In the genomic region with DNA sequence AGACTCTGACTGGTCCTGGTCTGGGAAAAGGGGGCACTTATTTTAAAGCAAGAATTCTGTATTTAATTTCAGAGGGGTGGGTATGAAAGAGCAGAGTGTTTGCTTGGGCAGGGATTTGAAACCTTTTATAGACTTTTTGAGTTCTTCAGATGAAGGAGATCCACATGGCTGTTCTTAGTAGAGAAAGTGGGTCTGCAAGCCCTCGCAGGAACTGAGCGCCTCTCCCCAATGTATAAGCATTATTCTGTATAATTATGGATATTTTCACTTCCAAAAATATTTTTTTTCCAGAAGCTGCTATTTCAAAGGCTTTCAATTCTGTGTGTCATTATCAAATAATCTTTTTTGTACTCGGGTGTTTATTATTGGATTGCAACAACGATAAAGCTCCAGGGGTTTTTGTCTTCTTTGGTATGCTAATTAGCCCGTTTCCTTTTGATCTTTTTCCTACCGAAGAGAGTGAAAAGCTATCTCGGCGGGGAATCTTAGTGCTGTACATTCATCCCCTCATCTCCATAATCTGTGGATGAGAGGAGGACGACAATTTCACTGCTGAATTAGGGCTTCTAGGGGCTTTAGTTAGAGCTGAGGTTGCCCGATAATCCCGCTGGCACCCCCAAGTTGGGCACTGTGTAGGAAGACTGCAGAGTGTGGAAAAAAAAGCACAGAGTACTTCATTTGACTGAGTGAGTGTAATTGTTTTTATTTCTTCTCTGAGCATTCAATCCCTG, we compare ENCODE assay signal across 10 mouse cellular contexts.
A peak's percentile ranks its signal among the peaks of the same experiment; 100 is the strongest.
DNase-seq lines count a peak whose midpoint lies in the region; ATAC-seq and TF ChIP-seq lines count a peak whose summit lies in the region.
"Had no signal": no experiment of that assay in that cellular context is flagged by ENCODE, and none has a peak within 500 bp of the region (broad histone marks: within the 10 kb centered on the region; RNA-seq: fewer than 3 reads in every experiment).

No protein-coding gene starts in this region.

- no peak for TF ChIP-seq CTCF in midbrain, postnatal 0 days (IDR thresholded peaks at IDR 0.05)
- TF ChIP-seq CTCF in lung, postnatal 0 days (IDR thresholded peaks at IDR 0.05), result no peak

- WGBS in embryonic facial prominence, embryonic 11.5 days, result 9% methylated on average over 11 of the region's 11 CpGs
- 5% methylated on average over 11 of the region's 11 CpGs for WGBS in hindbrain, embryonic 13.5 days
- 6% methylated on average over 11 of the region's 11 CpGs for WGBS in midbrain, postnatal 0 days
- 16% methylated on average over 11 of the region's 11 CpGs for WGBS in lung, postnatal 0 days

- peak; percentile 14 for DNase-seq in brain, adult 2 months (ENCODE audit: low read depth, low spot score)
- peak; percentile 12 for DNase-seq in embryonic facial prominence, embryonic 11.5 days (ENCODE audit: low spot score)
- DNase-seq in midbrain, postnatal 0 days (ENCODE audit: low spot score), result peak; percentile 31
- no peak for DNase-seq in lung, postnatal 0 days (ENCODE audit: low spot score)
- DNase-seq in urinary bladder, postnatal 14 days (ENCODE audit: low spot score), result no peak
- no peak for DNase-seq in cerebellum, postnatal 4 days (ENCODE audit: low spot score in 2 of 2)
- DNase-seq: lung, adult 18-20 months; thymus, postnatal 4 days had no signal

- H3K27me3 ChIP-seq in embryonic facial prominence, embryonic 11.5 days (ENCODE audit: control insufficient read depth, insufficient read depth, low read length), result no peaks in the 10 kb centered on the region
- no peaks in the 10 kb centered on the region for H3K27me3 ChIP-seq in hindbrain, embryonic 13.5 days
- H3K27me3 ChIP-seq in midbrain, postnatal 0 days (ENCODE audit: insufficient read depth, low read length), result no peaks in the 10 kb centered on the region
- no peaks in the 10 kb centered on the region for H3K27me3 ChIP-seq in lung, postnatal 0 days (replicated peaks; ENCODE audit: insufficient read depth, low read length)
- H3K27me3 ChIP-seq: intestine, embryonic 15.5 days had no signal

- H3K36me3 ChIP-seq in embryonic facial prominence, embryonic 11.5 days (replicated peaks; ENCODE audit: control insufficient read depth, insufficient read depth, low read depth, low read length), result no peaks in the 10 kb centered on the region
- H3K36me3 ChIP-seq in hindbrain, embryonic 13.5 days, result no peaks in the 10 kb centered on the region
- no peaks in the 10 kb centered on the region for H3K36me3 ChIP-seq in midbrain, postnatal 0 days (ENCODE audit: insufficient read depth, low read length)
- no peaks in the 10 kb centered on the region for H3K36me3 ChIP-seq in lung, postnatal 0 days (ENCODE audit: insufficient read depth, low read length)
- H3K36me3 ChIP-seq: intestine, embryonic 15.5 days had no signal

- TF ChIP-seq EP300 in lung, postnatal 0 days (IDR thresholded peaks at IDR 0.05), result no peak

- no peak overlapping the region for H3K4me2 ChIP-seq in embryonic facial prominence, embryonic 11.5 days (ENCODE audit: low read depth, low read length)
- peak overlapping the region; percentile 47 for H3K4me2 ChIP-seq in hindbrain, embryonic 13.5 days
- H3K4me2 ChIP-seq in midbrain, postnatal 0 days (ENCODE audit: low read depth, low read length, poor library complexity, severe bottlenecking), result no peak overlapping the region
- H3K4me2 ChIP-seq in lung, postnatal 0 days (replicated peaks; ENCODE audit: low read depth, low read length), result no peak overlapping the region
- H3K4me2 ChIP-seq: intestine, embryonic 15.5 days had no signal

- ATAC-seq in embryonic facial prominence, embryonic 11.5 days (replicated peaks; ENCODE audit: insufficient number of reproducible peaks, low FRiP score, low TSS enrichment, low read depth), result no peak
- ATAC-seq in hindbrain, embryonic 13.5 days (ENCODE audit: low FRiP score), result no peak
- ATAC-seq in midbrain, postnatal 0 days (ENCODE audit: low FRiP score), result no peak; the same call in 1 of the 2 replicates
- ATAC-seq in lung, postnatal 0 days, result no peak
- ATAC-seq: intestine, embryonic 15.5 days had no signal

- no peak overlapping the region for H3K4me3 ChIP-seq in embryonic facial prominence, embryonic 11.5 days (ENCODE audit: low read depth, low read length)
- H3K4me3 ChIP-seq in hindbrain, embryonic 13.5 days, result no peak overlapping the region
- no peak overlapping the region for H3K4me3 ChIP-seq in midbrain, postnatal 0 days (ENCODE audit: low read depth, low read length)
- H3K4me3 ChIP-seq in lung, postnatal 0 days (ENCODE audit: low read depth, low read length), result no peak overlapping the region
- H3K4me3 ChIP-seq: intestine, embryonic 15.5 days had no signal

- H3K27ac ChIP-seq in embryonic facial prominence, embryonic 11.5 days (replicated peaks; ENCODE audit: low read depth, low read length), result no peak overlapping the region
- H3K27ac ChIP-seq in hindbrain, embryonic 13.5 days, result peak overlapping the region; percentile 69
- no peak overlapping the region for H3K27ac ChIP-seq in midbrain, postnatal 0 days (ENCODE audit: low read depth, low read length)
- no peak overlapping the region for H3K27ac ChIP-seq in lung, postnatal 0 days (ENCODE audit: low read length)
- H3K27ac ChIP-seq: intestine, embryonic 15.5 days had no signal

- no peaks in the 10 kb centered on the region for H3K9me3 ChIP-seq in embryonic facial prominence, embryonic 11.5 days (replicated peaks; ENCODE audit: control insufficient read depth, low read length)
- H3K9me3 ChIP-seq in hindbrain, embryonic 13.5 days, result no peaks in the 10 kb centered on the region
- H3K9me3 ChIP-seq in midbrain, postnatal 0 days (ENCODE audit: low read length), result no peaks in the 10 kb centered on the region
- H3K9me3 ChIP-seq in lung, postnatal 0 days (ENCODE audit: low read length), result no peaks in the 10 kb centered on the region
- H3K9me3 ChIP-seq: intestine, embryonic 15.5 days had no signal

- H3K4me1 ChIP-seq in embryonic facial prominence, embryonic 11.5 days (ENCODE audit: control insufficient read depth, insufficient read depth, low read length), result no peaks in the 10 kb centered on the region
- peaks cover 21% of the 10 kb centered on the region for H3K4me1 ChIP-seq in hindbrain, embryonic 13.5 days (replicated peaks)
- H3K4me1 ChIP-seq in midbrain, postnatal 0 days (ENCODE audit: insufficient read depth, low read length), result no peaks in the 10 kb centered on the region
- no peaks in the 10 kb centered on the region for H3K4me1 ChIP-seq in lung, postnatal 0 days (ENCODE audit: insufficient read depth, low read depth, low read length)
- H3K4me1 ChIP-seq: intestine, embryonic 15.5 days had no signal

- no peak overlapping the region for H3K9ac ChIP-seq in embryonic facial prominence, embryonic 11.5 days (replicated peaks; ENCODE audit: low read length)
- H3K9ac ChIP-seq in hindbrain, embryonic 13.5 days, result no peak overlapping the region
- no peak overlapping the region for H3K9ac ChIP-seq in midbrain, postnatal 0 days (replicated peaks; ENCODE audit: low read length, poor library complexity, severe bottlenecking)
- H3K9ac ChIP-seq in lung, postnatal 0 days (replicated peaks; ENCODE audit: low read depth), result no peak overlapping the region
- H3K9ac ChIP-seq: intestine, embryonic 15.5 days had no signal

Comparison
In these comparisons a context has a peak if more than half of its experiments do, and no peak if none do; other contexts are left out.
1. DNase-seq: peak in brain, adult 2 months (single experiment), embryonic facial prominence, embryonic 11.5 days (single experiment) and midbrain, postnatal 0 days (single experiment); none in lung, postnatal 0 days (single experiment), urinary bladder, postnatal 14 days (single experiment) and cerebellum, postnatal 4 days (0 of 2).